In the genomic region with DNA sequence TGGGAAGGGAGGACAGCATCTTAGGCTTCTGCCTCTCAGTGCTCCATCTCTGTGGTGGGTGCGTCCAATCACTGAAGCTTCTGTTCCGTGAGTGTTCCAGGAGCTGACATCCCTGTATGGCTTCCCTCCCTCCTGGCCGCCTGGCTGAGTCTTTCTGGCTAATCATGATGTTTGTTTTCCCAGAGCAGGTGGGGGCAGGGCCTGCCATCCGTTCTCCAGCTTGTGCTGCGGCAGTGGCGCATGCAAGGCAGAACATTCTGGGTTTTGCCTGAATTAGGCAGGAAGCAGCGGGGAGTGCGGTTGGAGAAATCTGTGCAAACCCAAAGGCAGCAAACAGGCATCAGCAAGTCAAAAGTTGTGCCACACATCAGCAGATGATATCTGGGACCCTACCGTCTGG, we compare ENCODE assay signal across 12 mouse cellular contexts. TPM values are rescaled to one million over a fixed set of nuclear protein-coding genes. Genes with fewer than 3 reads are reported as not detected.
A peak's percentile ranks its signal among the peaks of the same experiment; 100 is the strongest.
DNase-seq lines count a peak whose midpoint lies in the region; ATAC-seq and TF ChIP-seq lines count a peak whose summit lies in the region.
"Had no signal": no experiment of that assay in that cellular context is flagged by ENCODE, and none has a peak within 500 bp of the region (broad histone marks: within the 10 kb centered on the region; RNA-seq: fewer than 3 reads in every experiment).

No protein-coding gene starts in this region.

- H3K4me1 ChIP-seq in kidney, embryonic 14.5 days (ENCODE audit: control insufficient read depth, insufficient read depth, low read length) = peaks cover 13% of the 10 kb centered on the region
- no peaks in the 10 kb centered on the region for H3K4me1 ChIP-seq in kidney, adult 2 months (ENCODE audit: control insufficient read depth, insufficient read depth, low read length)
- peaks cover 3% of the 10 kb centered on the region; the same call in 1 of the 2 replicates for H3K4me1 ChIP-seq in embryonic facial prominence, embryonic 11.5 days (ENCODE audit: control insufficient read depth, insufficient read depth, low read length)
- peaks cover 22% of the 10 kb centered on the region for H3K4me1 ChIP-seq in intestine, embryonic 16.5 days (ENCODE audit: control insufficient read depth, insufficient read depth, low read length)

- no peak overlapping the region for H3K4me2 ChIP-seq in kidney, embryonic 14.5 days (replicated peaks; ENCODE audit: low read depth, low read length)
- no peak overlapping the region for H3K4me2 ChIP-seq in embryonic facial prominence, embryonic 11.5 days (ENCODE audit: low read depth, low read length)
- no peak overlapping the region for H3K4me2 ChIP-seq in intestine, embryonic 16.5 days (ENCODE audit: low read depth, low read length)
- H3K4me2 ChIP-seq: limb, embryonic 13.5 days had no signal

- H3K36me3 ChIP-seq in kidney, embryonic 14.5 days (ENCODE audit: control insufficient read depth, insufficient read depth, low read length) = no peaks in the 10 kb centered on the region
- no peaks in the 10 kb centered on the region for H3K36me3 ChIP-seq in kidney, adult 2 months (ENCODE audit: control insufficient read depth, insufficient read depth, low read length)
- H3K36me3 ChIP-seq in embryonic facial prominence, embryonic 11.5 days (replicated peaks; ENCODE audit: control insufficient read depth, insufficient read depth, low read depth, low read length) = no peaks in the 10 kb centered on the region
- no peaks in the 10 kb centered on the region for H3K36me3 ChIP-seq in intestine, embryonic 16.5 days (ENCODE audit: control insufficient read depth, insufficient read depth, low read length)
- H3K36me3 ChIP-seq: limb, embryonic 13.5 days had no signal

- no peaks in the 10 kb centered on the region for H3K27me3 ChIP-seq in kidney, embryonic 14.5 days (ENCODE audit: control insufficient read depth, insufficient read depth, low read length)
- no peaks in the 10 kb centered on the region for H3K27me3 ChIP-seq in kidney, adult 2 months (replicated peaks; ENCODE audit: control insufficient read depth, insufficient read depth, low read length)
- no peaks in the 10 kb centered on the region for H3K27me3 ChIP-seq in embryonic facial prominence, embryonic 11.5 days (ENCODE audit: control insufficient read depth, insufficient read depth, low read length)
- H3K27me3 ChIP-seq in intestine, embryonic 16.5 days (replicated peaks; ENCODE audit: control insufficient read depth, insufficient read depth, low read length) = no peaks in the 10 kb centered on the region

- no peak overlapping the region for H3K4me3 ChIP-seq in kidney, embryonic 14.5 days (ENCODE audit: low read length)
- H3K4me3 ChIP-seq in kidney, adult 2 months (ENCODE audit: insufficient read depth, low read depth, low read length) = no peak overlapping the region
- no peak overlapping the region for H3K4me3 ChIP-seq in embryonic facial prominence, embryonic 11.5 days (ENCODE audit: low read depth, low read length)
- no peak overlapping the region for H3K4me3 ChIP-seq in intestine, embryonic 16.5 days (ENCODE audit: low read length)
- H3K4me3 ChIP-seq: limb, embryonic 13.5 days; megakaryocyte, embryonic 14.5 days had no signal

- no peak overlapping the region for H3K9ac ChIP-seq in kidney, embryonic 14.5 days (ENCODE audit: low read depth, low read length)
- H3K9ac ChIP-seq in embryonic facial prominence, embryonic 11.5 days (replicated peaks; ENCODE audit: low read length) = no peak overlapping the region
- no peak overlapping the region for H3K9ac ChIP-seq in intestine, embryonic 16.5 days (ENCODE audit: low read depth, low read length)
- H3K9ac ChIP-seq: limb, embryonic 13.5 days had no signal

- no peaks in the 10 kb centered on the region for H3K9me3 ChIP-seq in kidney, embryonic 14.5 days (ENCODE audit: control insufficient read depth, low read length)
- H3K9me3 ChIP-seq in embryonic facial prominence, embryonic 11.5 days (replicated peaks; ENCODE audit: control insufficient read depth, low read length) = no peaks in the 10 kb centered on the region
- no peaks in the 10 kb centered on the region for H3K9me3 ChIP-seq in intestine, embryonic 16.5 days (ENCODE audit: control insufficient read depth, low read length)
- H3K9me3 ChIP-seq: limb, embryonic 13.5 days had no signal

- no peak for TF ChIP-seq CTCF in kidney, adult 2 months (conservative IDR thresholded peaks at IDR 0.05; ENCODE audit: insufficient read depth, insufficient read length, low read depth, low read length)

- TF ChIP-seq POLR2A in kidney, adult 2 months (IDR thresholded peaks at IDR 0.05; ENCODE audit: low read depth, low read length) = no peak

- no peak overlapping the region for H3K27ac ChIP-seq in kidney, embryonic 14.5 days (ENCODE audit: low read depth, low read length)
- no peak overlapping the region for H3K27ac ChIP-seq in kidney, adult 2 months (ENCODE audit: insufficient read depth, low read depth, low read length)
- no peak overlapping the region for H3K27ac ChIP-seq in embryonic facial prominence, embryonic 11.5 days (replicated peaks; ENCODE audit: low read depth, low read length)
- H3K27ac ChIP-seq in intestine, embryonic 16.5 days (ENCODE audit: low read length) = no peak overlapping the region
- H3K27ac ChIP-seq: limb, embryonic 13.5 days had no signal

- no peak for DNase-seq in kidney, adult 2 months
- peak; percentile 49 for DNase-seq in embryonic facial prominence, embryonic 11.5 days (ENCODE audit: low spot score)
- peak; percentile 62 to 78 for DNase-seq in kidney, postnatal 4 days
- peak; percentile 49 for DNase-seq in retina, embryonic 14.5 days (ENCODE audit: low spot score)
- DNase-seq in adrenal gland, postnatal 4 days (ENCODE audit: low spot score in 2 of 2) = no peak
- DNase-seq in thymus, postnatal 10 days (ENCODE audit: low spot score in 2 of 2) = no peak

- WGBS in kidney, embryonic 14.5 days = 31% methylated on average over 9 of the region's 9 CpGs
- 71% methylated on average over 9 of the region's 9 CpGs for WGBS in kidney, adult 2 months
- 38% methylated on average over 9 of the region's 9 CpGs for WGBS in embryonic facial prominence, embryonic 11.5 days
- WGBS in intestine, embryonic 16.5 days = 41% methylated on average over 9 of the region's 9 CpGs

- peak; percentile 30; the same call in 1 of the 2 replicates for ATAC-seq in kidney, embryonic 14.5 days (ENCODE audit: low FRiP score, low TSS enrichment)
- ATAC-seq in embryonic facial prominence, embryonic 11.5 days (replicated peaks; ENCODE audit: insufficient number of reproducible peaks, low FRiP score, low TSS enrichment, low read depth) = no peak
- ATAC-seq in intestine, embryonic 16.5 days = no peak

RNA-seq across cellular contexts. Expression of a gene that starts 20.9 kb away (rescaled TPM):
- polyA plus RNA-seq in kidney, embryonic 14.5 days (2014; fragmentation: Nextera tagmentation; extraction: Ambion mirVana) = 12.5 and 14.0 TPM in 2 replicates
- 11.6 and 12.2 TPM in 2 replicates for polyA plus RNA-seq in kidney, adult 2 months (2012; rRNA removed)
- 8.3 and 10.2 TPM in 2 replicates for polyA plus RNA-seq in embryonic facial prominence, embryonic 11.5 days (2014; fragmentation: Nextera tagmentation; extraction: Ambion mirVana)
- 4.0 TPM in 2 replicates for polyA plus RNA-seq in intestine, embryonic 16.5 days (2015; fragmentation: Nextera tagmentation; extraction: Ambion mirVana)
- total RNA-seq in adrenal gland, postnatal 4 days (2021) = 10 to 100 TPM; 31.5 to 34.5 TPM

RNA-seq across cellular contexts. Expression of a gene that starts 39.0 kb away (rescaled TPM):
- polyA plus RNA-seq in kidney, embryonic 14.5 days (2014; fragmentation: Nextera tagmentation; extraction: Ambion mirVana) = not detected in 2 replicates
- not detected in 2 replicates for polyA plus RNA-seq in kidney, adult 2 months (2012; rRNA removed)
- not detected in 2 replicates for polyA plus RNA-seq in embryonic facial prominence, embryonic 11.5 days (2014; fragmentation: Nextera tagmentation; extraction: Ambion mirVana)
- polyA plus RNA-seq in intestine, embryonic 16.5 days (2015; fragmentation: Nextera tagmentation; extraction: Ambion mirVana) = not detected in 2 replicates
- not detected for total RNA-seq in adrenal gland, postnatal 4 days (2021)
- polyA plus RNA-seq: embryonic facial prominence, embryonic 14.5 days; heart, embryonic 14.5 days; limb, embryonic 13.5 days had no signal

Comparison
In these comparisons a context has a peak if more than half of its experiments do, and no peak if none do; other contexts are left out.
1. DNase-seq: peak in embryonic facial prominence, embryonic 11.5 days (single experiment), kidney, postnatal 4 days (2 of 2) and retina, embryonic 14.5 days (single experiment); none in kidney, adult 2 months (single experiment), adrenal gland, postnatal 4 days (0 of 2) and thymus, postnatal 10 days (0 of 2).